Mouse (Mus musculus) thymus, adult 2 months (tissue): Measurements from ENCODE around the gene Sowahb.

Experiments
- CTCF ChIP-seq: fragments of 200-500 bp; IDR thresholded peaks from 2 replicates; pipeline ENCODE4 v1.5.1; 2012; ENCODE audit warnings: mild to moderate bottlenecking, control low read depth, low read length, moderate library complexity, borderline replicate concordance; ENCODE audit not compliant: control insufficient read depth, poor library complexity, insufficient read depth; ENCODE audit errors: extremely low read depth
- POLR2A ChIP-seq: fragments of 200-500 bp; IDR thresholded peaks from 2 replicates; pipeline ENCODE4 v1.6.1; 2012; ENCODE audit warnings: mild to moderate bottlenecking, low read length, control low read depth, moderate library complexity; ENCODE audit not compliant: control insufficient read depth, poor library complexity, insufficient read depth; ENCODE audit errors: extremely low read depth

DNA sequence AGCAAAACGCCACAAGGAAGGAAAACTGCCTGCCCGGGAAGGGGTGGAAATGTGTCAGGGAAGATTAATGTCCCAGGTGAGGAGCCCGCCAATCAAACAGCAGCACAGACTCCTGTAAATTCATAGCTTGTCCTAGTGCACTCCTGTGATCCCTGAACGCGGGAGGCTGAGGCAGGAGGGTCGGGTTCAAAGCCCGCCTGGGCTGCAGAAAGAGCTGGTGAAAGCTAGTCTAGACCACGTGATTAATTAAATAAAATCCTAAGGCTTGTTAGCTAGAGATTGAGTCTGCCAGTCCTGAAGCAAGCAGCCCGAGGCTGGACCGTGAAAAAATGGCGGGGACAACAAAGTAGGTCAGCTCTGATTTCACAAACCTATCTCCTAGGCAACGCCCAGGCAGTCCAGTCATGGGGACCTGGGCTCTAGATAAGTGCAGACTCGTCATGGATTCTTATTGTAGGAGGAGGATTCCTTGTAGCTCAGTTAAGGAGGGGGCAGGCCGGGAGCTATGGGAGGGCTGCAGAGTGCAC is 38.9 kb downstream of the Sowahb start:
- TF ChIP-seq CTCF, result no peak
- TF ChIP-seq POLR2A, result no peak
